Mouse (Mus musculus): ENCODE measurements around the gene Rbp1.

Rbp1 gene

DNA sequence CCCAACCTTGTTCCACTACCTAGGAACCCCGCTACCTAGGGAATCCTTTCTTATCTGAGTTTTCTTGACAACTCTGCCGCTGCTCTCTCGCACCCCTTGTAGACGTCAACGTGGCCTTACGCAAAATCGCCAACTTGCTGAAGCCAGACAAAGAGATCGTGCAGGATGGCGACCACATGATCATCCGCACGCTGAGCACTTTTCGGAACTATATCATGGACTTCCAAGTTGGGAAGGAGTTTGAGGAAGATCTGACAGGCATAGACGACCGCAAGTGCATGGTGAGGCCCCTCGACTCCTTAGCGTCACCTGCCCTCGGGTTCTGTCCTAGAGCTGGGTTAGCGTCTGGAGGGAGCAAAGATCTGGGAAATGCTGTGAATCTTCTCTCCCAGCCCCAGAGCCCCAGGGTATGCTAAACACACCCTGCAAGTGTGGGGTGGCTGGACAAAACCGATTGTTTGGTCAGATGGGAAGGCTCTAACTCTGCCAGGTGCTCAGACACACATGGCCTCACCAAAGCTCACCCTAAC, 2.7 kb downstream of the Rbp1 start:
- no peak for DNase-seq

DNA sequence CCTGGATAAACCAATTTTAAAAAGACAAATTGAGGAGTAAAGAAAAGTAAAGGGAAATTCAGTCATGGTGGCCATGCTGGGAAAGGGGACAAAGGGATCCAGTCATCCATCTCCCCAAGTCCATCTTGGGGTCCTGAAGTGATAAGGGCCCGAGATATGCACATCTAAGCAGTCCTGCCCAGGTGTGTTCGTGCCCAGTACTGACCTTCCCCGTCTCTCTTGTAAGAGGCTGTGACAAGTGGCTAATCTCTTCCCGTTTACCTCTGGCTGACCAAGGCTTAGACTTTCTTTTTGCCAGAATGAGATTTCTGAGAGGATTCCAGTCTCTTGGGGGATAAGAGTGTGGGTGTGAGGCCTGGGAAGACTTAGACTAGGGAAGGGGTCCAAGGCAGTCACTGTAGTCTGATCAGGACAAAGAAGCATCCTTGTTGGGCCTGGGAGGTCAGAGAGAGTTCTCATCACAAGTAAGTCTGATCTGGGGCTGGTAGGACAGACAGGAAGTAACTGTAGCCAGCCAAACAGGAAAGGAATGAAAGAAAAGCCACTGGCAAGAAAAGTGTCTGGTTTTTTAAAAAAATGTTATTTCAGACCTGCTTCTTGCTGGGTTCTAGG, 5.3 kb downstream of the Rbp1 start:
- DNase-seq: no peak

DNA sequence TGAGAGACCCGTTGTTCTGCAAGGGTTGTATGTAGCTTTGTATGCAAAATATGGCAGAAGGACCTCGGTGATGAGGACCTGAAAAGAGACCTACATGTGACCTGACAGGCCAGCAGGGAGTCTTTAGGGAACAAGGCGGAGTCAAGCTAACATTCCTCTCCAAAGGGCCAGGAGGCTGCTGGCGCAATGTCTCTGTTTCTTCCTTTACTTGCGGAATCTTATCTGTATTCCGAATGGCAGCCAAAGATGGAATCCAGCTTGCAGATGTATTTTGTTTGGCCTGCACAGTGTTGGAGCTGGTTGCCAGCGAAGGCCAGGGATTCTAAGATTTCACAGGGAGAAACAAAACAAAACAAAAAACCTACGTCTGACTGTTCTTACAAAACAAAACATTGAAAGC, 6.0 kb downstream of the Rbp1 start:
- no peak for DNase-seq

DNA sequence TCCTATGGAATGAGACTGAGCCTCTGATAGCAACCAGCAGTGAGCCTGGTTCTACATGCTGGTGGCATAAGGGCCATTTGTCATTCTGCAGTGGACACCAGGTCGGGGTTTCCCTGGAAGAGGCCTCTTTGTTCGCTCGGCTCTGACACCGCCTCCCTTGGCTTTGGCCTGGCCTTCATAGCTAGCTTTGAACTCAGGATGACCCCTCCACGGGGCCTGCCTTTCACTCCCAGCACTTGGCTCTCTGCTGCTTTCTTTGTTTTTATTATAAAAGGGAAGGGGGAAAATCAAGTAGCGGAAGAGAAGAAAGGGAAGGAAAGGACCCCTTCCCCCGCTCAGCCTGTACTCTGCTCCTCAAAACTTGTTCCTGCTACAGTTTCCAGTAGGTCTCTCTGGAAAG, 7.0 kb downstream of the Rbp1 start:
- DNase-seq: no peak

DNA sequence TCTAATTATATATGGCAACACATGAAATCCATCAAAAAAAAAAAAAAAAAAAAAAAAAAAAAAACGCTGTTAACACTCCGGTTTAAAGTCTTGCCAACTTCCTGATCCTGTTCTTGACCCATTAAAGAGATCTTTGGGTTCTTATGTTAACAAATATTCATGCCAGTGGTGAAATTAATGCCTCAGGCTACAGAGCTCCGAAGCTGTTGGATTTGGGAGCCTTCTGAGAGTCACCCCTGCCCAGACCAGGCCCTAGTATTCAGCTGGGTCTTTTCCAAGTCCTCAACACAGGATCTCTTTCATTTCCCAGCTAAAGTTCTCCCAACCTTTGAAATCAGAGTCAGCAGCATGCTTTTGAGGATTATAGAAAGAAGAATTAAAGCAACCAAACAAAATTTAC, 7.8 kb downstream of the Rbp1 start:
- DNase-seq: no peak

DNA sequence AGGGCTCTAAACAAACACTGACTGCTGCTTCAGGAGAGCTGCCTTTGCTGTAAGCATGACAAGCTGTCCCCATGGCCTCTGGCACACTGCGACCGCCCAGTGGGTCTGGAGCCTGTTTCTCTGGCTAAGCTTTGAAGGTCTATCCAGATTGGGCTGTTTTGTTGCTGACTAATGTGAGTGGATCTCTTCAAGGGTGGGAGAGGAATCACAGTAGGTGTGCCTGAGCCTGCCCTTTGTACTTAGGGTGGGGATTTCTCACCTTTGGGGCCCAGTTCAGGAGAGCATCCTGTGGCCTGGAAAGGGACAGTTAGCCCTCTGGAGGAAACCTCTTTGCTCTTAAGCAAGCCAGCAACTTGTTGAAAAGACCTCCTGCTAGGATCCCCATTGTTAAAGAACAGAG, 10.3 kb downstream of the Rbp1 start:
- DNase-seq: no peak

DNA sequence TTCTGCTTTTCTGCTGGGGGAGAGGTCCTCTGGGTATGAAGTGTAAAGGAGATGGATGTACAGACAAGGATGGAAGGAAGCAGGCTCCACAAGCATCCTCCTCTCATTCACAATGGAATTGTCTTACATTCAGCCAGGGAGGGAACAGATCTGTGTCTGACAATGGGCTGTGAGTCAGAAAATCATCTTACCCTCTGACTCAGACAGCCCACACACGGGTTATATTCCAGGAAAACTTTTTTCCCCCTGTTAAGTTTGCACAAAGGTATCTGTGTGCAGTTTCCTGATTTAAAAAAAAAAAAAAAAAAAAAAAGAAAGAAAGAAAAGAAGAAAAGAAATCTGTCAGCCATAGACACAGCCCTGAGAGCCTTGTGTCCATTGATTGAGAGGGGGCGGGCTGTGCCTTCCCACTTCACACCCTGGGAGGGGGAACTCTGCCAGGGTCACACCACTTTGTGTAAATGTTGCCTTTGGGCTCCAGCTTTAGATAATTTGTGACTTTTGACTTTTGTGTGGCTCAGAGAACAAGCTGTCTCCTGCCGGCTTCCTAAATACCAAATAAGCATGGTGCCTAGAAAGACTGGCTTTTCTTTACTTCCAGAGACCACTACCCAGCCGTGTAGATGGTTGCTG, 11.3 kb downstream of the Rbp1 start:
- no peak for DNase-seq

DNA sequence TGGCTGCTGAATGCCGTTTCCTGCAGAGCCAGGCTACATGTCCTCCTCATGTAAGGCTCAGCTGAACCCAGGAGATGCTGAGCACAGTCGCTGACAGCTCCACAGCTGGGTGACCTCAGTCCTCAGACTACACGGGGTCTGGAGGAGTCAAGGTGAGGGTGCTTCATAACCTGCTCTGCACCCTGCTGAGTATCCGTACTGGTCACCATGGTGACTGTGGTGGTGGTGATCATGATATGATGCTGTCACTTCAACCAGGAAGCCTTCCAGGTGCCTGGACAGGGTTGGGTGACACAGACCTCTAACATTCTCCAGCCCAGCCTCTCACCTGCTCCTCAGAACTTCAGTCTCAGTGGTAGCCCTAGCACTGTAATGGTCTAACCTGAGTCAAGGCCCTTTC, 15.1 kb downstream of the Rbp1 start:
- no peak for DNase-seq

DNA sequence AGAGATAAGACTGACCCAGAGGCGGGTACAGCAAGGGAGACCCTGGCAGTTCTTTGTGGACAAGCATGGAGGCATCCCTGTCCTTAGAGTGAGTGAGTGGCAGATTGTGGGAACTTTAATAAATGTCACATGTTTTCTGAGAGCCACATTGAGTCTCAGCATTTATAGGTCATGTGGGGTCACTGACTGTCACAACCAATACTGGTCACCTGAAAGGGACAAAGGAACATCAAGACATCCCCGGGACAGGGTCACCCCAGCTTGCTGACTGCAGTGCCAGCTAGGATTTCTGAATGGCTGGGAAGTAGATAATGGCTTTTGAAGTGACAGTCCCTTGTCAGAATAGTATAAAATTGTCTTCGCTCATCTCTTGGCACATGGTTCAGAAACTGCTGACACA, 16.3 kb downstream of the Rbp1 start:
- no peak for DNase-seq

DNA sequence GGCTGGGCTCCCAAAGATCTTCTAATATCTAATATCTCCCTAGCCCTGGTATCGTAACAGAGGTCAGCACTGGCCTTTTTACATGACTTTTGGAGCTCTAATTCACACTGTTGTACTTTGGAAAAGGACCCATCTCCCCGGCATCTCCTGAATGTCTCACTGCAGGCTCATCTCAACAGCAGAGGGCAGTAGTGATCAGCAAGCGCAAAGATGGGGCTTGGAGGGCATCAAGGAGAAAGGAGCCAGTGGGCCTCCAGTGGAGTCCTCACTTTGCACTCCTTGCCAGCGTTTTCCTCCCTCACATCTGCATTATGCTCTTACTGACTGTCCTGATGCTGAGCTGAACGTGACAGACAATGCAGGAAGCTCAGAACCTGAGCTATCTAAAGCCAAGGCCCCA, 19.9 kb downstream of the Rbp1 start:
- DNase-seq: no peak

DNA sequence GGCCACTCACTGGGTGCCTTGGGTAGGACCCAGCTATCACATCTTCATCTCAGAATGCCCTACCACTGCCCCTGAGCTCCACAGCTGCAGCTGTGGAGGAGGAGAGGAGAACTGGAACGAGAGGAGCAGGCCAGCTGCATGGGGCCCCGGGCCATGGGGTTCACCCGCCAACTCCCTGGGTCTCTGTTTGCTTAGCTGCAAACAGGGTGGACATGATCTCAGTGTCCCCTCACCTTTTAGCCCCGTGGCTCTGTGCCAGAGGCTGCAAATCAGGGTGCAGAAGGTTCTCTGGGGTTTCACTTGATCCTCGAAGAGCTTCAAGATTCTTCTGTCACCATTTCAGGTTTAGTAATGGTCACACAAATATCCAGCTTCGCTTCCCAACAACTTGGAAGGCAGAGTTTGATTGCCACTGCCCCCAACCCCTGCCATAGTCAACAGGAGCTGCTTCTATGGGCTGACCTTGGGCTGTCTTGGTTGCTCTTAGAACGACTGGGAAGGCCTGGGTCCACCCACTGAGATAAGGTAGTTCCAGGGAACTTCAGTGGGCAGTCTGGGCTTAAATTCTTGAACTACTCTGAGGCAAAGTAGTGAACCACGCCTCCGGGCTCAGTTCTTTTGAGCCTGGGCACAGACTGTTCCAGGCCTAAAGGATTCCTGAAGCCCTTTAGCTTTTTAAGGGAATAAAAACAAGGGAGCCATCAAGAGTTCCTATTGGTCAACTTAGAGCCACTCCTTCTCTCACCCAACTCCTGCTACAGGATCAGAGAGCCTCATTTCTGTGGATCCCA, 22.8 kb downstream of the Rbp1 start:
- no peak for DNase-seq

DNA sequence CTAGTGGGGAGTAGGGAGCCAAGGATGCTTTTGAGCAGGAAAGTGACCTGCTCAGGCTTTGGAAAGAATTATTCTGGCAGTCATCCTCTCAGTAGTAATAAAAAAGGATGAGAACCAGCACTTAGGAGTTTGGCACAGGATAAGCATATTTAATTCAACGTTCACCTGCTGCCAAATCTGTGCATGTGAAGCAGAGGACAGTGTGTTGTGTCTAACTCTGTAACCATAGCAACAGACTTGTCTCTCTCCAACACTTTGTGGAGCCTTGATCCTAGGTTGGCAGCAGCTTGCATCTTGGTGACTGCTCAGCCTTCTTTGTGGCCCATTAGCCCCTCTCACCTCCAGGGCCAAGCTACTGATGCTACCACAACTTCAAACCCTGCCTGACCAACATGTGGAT, 28.2 kb downstream of the Rbp1 start:
- no peak for DNase-seq

DNA sequence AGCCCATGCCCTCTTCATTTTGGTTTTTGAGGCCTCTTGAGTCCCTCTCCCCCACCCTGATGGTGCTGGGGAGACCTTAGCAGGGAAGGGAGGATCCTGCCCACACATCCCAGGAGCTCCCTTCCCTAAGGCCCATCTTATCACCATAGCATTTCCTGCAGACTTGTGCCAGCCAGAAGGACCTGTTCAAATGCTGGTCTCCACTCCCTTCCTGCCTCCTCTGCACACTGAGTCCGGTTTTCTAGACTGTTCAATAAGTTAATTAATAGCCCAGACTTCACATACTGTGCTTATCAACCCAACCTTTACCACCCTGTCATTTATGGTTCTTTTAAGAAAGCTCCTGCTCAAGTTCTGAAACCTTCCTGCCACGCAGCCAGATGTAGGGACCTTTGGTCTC, 43.9 kb downstream of the Rbp1 start:
- DNase-seq: no peak

DNA sequence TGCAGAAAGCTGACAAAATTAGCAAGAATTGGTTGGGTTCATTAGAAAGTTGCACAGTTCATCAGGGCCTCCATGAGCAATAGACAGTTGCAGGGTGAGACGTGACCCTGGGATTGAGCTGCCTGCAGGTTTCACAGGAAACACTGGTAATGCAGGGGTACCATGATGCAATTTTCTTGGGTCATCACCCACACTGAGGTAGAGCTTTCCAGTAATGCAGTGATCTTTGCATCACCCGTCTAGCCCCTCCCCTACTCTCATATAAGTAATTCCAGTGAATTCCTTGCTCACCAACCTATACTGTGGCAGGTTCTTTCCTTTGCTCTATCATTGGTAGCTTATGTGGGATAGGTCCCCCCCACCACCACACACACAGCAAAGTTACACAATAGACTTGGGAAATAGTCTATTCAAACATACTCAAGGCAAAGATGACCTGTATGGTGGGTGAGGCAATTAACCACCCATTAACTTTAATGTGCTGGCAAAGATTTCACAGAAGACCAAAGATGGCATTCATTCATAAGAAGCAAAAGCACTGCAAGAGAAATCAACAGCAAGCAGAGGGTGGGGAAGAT, 57.5 kb downstream of the Rbp1 start:
- no peak for DNase-seq

DNA sequence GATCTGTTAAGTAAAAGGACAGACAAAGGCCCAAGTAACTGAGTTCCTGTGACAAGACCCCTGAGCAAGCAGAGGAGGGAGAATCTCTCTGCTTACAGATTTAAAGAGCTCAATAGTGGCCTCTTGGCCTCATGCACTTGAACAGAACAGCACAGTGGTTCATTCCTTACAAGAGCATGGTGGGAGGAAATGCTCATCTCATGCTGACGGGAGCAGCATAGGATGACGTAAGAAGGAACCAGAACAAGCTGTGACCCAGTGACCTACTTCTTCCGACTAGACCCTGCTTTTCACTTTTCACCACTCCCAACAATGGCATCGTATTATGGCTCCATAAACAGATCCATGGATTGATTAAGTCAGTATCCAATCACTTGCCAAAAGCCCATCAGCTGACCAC, 59.5 kb downstream of the Rbp1 start:
- no peak for DNase-seq

DNA sequence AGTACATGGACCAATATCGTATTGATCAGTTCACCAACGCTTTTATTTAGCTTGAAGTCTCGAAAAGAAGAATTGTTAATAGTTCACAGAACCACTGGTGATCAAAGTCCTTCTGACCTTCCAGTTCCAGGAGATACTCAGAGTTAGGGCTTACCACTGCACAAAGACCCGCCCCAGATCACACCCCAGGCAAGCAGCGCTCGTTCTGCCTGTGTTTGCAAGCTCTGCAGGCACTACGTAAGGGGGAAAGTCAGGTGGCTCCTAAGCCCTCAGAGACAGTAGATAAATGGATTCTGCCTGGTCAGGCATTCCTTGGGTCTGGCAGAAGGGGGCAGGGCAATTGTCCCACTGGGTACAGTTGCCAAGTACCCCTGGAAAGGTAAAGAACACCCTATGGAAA, 62.3 kb downstream of the Rbp1 start:
- no peak for DNase-seq

DNA sequence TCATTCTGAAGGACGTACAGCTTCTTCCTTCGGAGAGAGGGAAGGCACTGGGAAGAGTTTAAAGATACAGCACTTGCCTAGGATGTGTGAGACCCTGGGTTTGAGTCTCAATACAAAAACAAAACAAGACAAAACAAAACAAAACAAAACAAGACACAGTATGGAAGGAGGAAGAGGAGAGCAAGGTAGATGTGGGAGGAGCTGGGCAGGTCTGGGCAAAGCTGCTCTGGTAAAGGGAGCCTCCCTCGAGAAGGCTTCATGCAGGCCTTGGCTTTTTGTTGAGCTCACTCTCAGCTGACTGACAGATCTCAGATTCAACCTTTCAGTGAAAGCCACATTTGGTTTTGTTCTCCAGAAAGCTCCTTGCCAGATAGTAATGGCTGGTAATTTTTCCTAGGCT, 63.1 kb downstream of the Rbp1 start, which contains the start of gene Rbp2:
Gene Rbp2 (plus strand): TSS at position 301 of the 400 bp plus-strand sequence.
- DNase-seq: no peak

DNA sequence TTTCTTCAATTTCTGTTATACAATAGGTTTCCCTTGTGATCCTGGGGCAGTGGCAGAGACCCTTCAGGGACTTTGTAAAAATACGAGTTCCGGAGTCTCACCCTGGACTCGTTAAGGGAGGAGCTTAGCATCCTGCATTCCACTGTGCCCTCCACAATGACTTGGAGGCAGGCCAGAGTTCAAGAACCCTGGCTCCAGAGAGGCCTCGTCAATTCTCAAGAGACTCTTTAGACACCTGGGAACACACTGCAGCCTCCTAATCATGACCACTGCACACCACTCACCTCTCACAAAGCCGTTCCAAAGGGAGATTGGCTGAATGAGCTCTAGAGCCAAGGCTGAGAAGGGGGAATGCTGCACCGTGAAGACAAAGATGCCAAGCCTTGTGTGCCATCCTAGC, 64.5 kb downstream of the Rbp1 start:
- no peak for DNase-seq

DNA sequence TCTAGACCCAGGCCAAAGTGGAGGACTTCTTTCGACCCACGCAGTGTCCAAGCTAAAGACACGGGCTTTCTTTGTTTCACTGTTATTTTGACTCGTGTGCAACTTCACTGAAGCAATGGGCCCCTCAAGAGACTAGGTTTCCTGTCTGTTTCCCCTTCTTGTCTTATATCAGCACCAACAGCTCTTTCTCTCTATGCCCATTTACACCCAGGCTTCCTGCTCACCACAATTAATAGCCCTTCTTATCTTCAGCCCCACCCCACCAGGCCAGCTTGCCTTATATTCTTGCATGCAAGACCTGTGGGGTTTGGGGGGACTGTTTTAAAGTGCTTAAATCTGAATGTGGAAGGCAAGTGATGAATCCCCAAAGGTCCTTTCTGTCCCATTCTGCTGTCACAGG, 66.8 kb downstream of the Rbp1 start:
- no peak for DNase-seq

DNA sequence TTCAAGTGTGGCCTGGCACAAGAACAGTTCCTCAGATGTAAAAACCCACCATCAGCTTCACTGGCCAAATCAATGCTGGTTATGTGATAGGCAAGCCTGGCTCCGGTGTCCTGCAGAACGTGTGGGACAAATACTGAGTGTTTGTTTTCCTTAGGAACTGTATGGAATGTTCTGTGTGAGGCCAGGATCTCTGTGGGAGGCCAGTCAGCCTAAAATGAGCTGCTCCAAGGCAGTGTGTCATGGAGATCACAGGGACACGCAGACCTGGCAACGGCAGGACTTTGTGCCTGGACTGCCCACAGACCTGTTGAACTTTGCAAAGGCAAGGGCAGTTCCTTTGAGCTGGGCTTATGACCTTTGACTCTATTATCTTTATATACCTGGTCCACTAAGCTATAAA, 67.4 kb downstream of the Rbp1 start:
- DNase-seq: no peak

DNA sequence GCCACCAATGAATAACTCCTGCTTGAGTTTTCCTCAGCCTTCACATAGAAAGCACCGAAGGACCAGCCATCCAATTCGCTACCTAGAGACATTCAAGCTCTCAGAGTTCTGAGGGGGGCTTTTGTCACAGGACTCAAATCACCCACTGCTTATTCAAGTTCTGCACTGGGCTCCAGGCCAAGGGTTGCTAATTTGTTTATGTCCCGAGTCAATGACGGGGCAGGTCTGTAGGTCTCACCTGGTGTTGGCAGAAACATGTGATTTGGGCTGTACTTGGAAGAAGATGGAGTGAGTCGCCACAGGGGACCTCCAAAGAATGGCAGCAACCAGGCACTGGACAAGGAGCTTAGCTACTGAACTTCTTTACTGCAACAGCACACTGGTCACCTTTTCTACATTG, 68.3 kb downstream of the Rbp1 start:
- DNase-seq: no peak

DNA sequence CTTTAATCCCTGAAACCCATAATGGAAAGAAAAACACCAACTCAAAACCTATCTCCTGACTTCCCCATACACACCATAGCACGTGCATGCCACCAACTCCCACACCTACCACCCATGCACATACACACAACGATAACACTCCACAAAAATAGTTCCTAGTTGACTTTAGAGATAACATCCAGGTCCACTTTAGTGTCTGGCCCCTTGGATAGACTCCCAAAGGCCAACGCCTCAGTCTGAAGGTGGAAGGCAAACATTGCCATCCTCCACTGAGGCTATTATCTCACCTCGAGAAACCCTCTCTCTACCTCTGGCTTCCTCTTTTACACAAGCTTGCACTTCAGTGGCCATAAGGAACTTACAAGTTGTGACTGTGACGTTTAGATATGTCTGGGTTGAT, 69.5 kb downstream of the Rbp1 start:
- DNase-seq: no peak

DNA sequence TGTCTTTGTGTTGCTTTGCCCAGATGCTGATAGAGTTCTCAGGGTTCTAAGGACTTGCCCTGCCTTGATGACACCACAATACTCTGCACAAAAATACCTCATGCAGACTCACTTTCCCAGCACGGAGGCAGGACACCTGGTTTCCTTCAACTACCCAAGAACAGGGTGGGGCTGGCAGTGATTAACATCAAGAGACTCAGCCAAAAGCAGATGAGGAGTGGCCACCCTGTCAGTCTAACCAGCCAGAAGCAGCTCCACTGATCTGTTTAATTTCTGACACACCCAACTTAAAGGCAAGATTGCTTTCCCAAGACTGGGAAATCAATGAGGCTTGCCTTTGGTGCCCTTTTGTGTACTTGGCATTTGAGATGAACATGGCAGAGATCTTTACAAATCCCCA, 70.1 kb downstream of the Rbp1 start:
- no peak for DNase-seq
